Mouse (Mus musculus): ENCODE measurements at regions not wholly inside any gene's neighbourhood (a gene's known extent, or its start where the extent isn't known, plus 50 kb on each side); places are given as distances from the start of the nearest gene placed in this dataset. TPM values are rescaled to one million over a fixed set of nuclear protein-coding genes. Genes with fewer than 3 reads are reported as not detected.

Small RNAs in the stretch of these regions (microRNA-seq; reads per million reads assigned to microRNA genes)
- not detected for gene Gm44377

Measured in left cerebral cortex, postnatal 36 days (tissue).